Mouse (Mus musculus) midbrain, postnatal 0 days (tissue): ENCODE measurements around the gene Mpzl2. TPM values are rescaled to one million over a fixed set of nuclear protein-coding genes. Genes with fewer than 3 reads are reported as not detected.
"Not testable (repeated sequence)": the region's sequence is repeated elsewhere in the genome, so short reads cannot be mapped to it uniquely, and the experiment has no call there.

ENCODE experiments used
- ATAC-seq: fragments of 200-750 bp; cut with Nextera tagmentation; 2 replicates; pipeline ENCODE4 v1.8.0; 2017; ENCODE audit warnings: moderate number of reproducible peaks, mild to moderate bottlenecking, moderate TSS enrichment, moderate library complexity; ENCODE audit not compliant: low FRiP score
- DNase-seq: peaks from one replicate; pipeline ENCODE4 v3.0.0-alpha.2; 2015; ENCODE audit warnings: low spot score
- H3K27ac ChIP-seq: fragments of 300-500 bp; sonication (generic); 2 replicates; pipeline ENCODE4 v1.5.1; 2014; ENCODE audit warnings: low read depth, mild to moderate bottlenecking, low read length, mixed read lengths
- H3K27me3 ChIP-seq: fragments of 300-500 bp; sonication (generic); 2 replicates; pipeline ENCODE4 v1.6.1; 2014; ENCODE audit warnings: low read length, control low read depth, mixed read lengths; ENCODE audit not compliant: insufficient read depth
- H3K36me3 ChIP-seq: fragments of 300-500 bp; sonication (generic); 2 replicates; pipeline ENCODE4 v1.6.1; 2014; ENCODE audit warnings: low read length, control low read depth, mixed read lengths; ENCODE audit not compliant: insufficient read depth
- H3K4me1 ChIP-seq: fragments of 300-500 bp; sonication (generic); 2 replicates; pipeline ENCODE4 v1.6.1; 2014; ENCODE audit warnings: mild to moderate bottlenecking, control low read depth, antibody characterized with exemption, low read length, mixed read lengths; ENCODE audit not compliant: insufficient read depth
- H3K4me2 ChIP-seq: fragments of 300-500 bp; sonication (generic); 2 replicates; pipeline ENCODE4 v1.6.1; 2014; ENCODE audit warnings: low read depth, mild to moderate bottlenecking, low read length, mixed read lengths; ENCODE audit not compliant: poor library complexity, severe bottlenecking
- H3K4me3 ChIP-seq: fragments of 300-500 bp; sonication (generic); 2 replicates; pipeline ENCODE4 v1.5.1; 2014; ENCODE audit warnings: low read depth, mild to moderate bottlenecking, low read length, moderate library complexity
- H3K9ac ChIP-seq: fragments of 300-500 bp; sonication (generic); replicated peaks from 2 replicates; pipeline ENCODE4 v1.6.1; 2014; ENCODE audit warnings: mild to moderate bottlenecking, low read length, moderate library complexity, mixed read lengths; ENCODE audit not compliant: poor library complexity, severe bottlenecking
- H3K9me3 ChIP-seq: fragments of 300-500 bp; sonication (generic); 2 replicates; pipeline ENCODE4 v1.6.1; 2016; ENCODE audit warnings: low read length, control low read depth
- CTCF ChIP-seq: IDR thresholded peaks from 2 replicates; pipeline ENCODE4 v1.5.1; 2016; ENCODE audit warnings: antibody characterized with exemption, mild to moderate bottlenecking
- whole genome bisulfite sequencing: fragments of 180-500 bp; shearing (Covaris S2); extraction: QIAGEN DNeasy Blood & Tissue Kit; methylation state at CpG from one replicate; pipeline ENCODE4 v1.1.7; 2014; 5-methylcytosine and 5-hydroxymethylcytosine counted together
- polyA plus RNA-seq: library from polyadenylated mRNA; unstranded; fragments of >200 nt; fragmentation: Nextera tagmentation; extraction: Ambion mirVana; gene quantifications from 2 replicates; pipeline ENCODE4 v1.2.1, GENCODE M21; 2015
- total RNA-seq: library from RNA; depleted of rRNA; stranded (reverse); fragments of >200 nt; gene quantifications from 2 replicates; pipeline ENCODE4 v1.2.3, GENCODE M21; 2014

Gene Mpzl2
- total and polyA plus RNA-seq, 2 experiments from 2014 or later, result 3.1 to 4.0 TPM

DNA sequence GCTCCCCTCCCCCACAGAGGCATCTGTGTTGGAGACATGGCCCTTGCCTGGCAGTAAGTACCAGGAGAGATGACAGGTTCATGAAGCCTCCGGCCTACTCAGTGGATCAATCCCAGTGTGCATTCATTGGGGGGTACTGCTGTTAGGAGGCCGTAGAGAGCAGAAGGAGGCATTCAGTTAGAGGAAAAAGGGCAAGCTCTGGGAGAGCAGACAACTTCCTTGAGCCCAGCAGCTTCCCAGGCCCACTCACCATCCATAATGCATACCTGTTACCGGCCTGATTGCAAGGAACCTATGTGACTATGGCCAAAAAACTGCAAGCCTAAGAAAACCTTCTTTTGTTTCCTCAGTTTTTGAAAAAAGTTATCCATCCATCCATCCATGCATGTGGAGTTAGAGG lies 5.1 kb upstream of the Mpzl2 start:
- no peak for ATAC-seq
- no peaks in the 10 kb centered on the region for H3K4me1 ChIP-seq
- peaks cover 14% of the 10 kb centered on the region for H3K27me3 ChIP-seq
- no peak overlapping the region for H3K9ac ChIP-seq
- 84% methylated on average over 3 of the region's 3 CpGs for WGBS
- no peaks in the 10 kb centered on the region for H3K9me3 ChIP-seq
- H3K4me2 ChIP-seq, result no peak overlapping the region
- TF ChIP-seq CTCF, result no peak
- no peak overlapping the region for H3K27ac ChIP-seq
- H3K36me3 ChIP-seq, result no peaks in the 10 kb centered on the region
- H3K4me3 ChIP-seq, result no peak overlapping the region
- no peak for DNase-seq

DNA sequence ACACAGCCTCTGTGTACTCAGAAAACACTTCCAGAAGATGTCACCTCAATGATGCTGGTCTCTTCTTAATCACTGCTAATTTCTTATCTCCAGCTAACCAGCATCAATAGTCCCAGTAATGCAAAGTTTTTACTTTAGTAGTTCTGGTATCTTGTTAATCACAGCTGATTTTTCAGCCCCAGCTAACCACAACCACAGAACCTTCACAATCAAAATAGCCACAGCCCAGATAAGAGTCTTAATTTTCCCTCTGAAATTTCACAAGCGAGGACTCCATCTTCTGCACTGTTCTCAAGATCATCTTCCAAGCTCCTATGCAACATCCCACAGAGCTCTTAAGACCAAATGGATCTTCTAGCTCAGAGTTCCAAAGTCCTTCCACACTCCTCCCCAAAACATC lies 1.8 kb upstream of the Mpzl2 start:
- peaks cover 44% of the 10 kb centered on the region for H3K27me3 ChIP-seq

DNA sequence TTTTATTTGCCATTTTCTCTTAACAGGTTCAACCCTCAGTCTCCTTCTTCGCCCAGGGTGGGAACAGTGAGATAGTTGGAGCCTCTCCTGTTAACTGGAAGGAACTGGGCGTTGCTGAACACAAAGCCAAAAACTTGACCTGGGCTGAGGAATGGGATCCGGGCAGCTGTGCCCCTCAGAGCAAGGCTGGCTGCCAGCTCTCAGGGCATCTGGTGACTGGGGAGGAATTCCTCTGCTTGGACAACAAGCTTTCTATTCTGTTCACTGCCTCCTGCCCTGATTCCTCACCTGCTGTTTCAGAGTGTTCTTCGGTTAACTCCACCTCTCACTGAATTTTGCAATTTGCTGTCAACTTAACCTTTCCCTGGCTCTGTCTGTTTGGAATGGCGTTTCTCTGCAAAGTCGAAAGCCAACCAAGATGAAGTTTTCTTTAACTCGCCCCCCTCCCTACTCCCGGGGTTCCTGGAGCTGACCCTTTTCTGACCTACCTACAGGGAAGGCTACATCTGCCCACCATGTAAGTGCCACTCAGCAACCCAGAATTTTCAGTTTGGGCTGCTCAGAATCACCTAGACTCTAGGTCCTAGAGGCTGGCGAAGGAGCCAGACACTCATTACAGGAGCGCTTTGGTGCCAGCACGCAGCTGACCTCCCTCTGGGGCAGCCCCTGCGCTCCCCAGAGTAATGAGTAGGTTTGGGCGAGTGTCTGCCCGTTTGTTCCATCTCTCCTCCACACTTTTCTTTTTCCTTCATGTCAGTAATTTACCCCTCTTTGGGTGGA lies 657 bp downstream of the Mpzl2 start:
- no peaks in the 10 kb centered on the region for H3K36me3 ChIP-seq
- no peak overlapping the region for H3K27ac ChIP-seq
- no peak for TF ChIP-seq CTCF
- H3K4me3 ChIP-seq, result no peak overlapping the region
- DNase-seq (no peak), ATAC-seq (no peak)
- peaks cover 58% of the 10 kb centered on the region for H3K27me3 ChIP-seq
- H3K9ac ChIP-seq, result no peak overlapping the region
- H3K4me2 ChIP-seq, result peak overlapping the region; percentile 22
- H3K9me3 ChIP-seq, result no peaks in the 10 kb centered on the region
- WGBS, result 19% methylated on average over 14 of the region's 14 CpGs
- no peaks in the 10 kb centered on the region for H3K4me1 ChIP-seq

More for the DNA sequence above, 1.8 kb upstream of the Mpzl2 start:
- ATAC-seq, DNase-seq, H3K9ac ChIP-seq, H3K4me1 ChIP-seq, H3K27ac ChIP-seq, H3K36me3 ChIP-seq, H3K9me3 ChIP-seq, H3K4me2 ChIP-seq, H3K4me3 ChIP-seq: not testable (repeated sequence)
- WGBS, result 76% methylated on average over 1 of the region's 1 CpGs

DNA sequence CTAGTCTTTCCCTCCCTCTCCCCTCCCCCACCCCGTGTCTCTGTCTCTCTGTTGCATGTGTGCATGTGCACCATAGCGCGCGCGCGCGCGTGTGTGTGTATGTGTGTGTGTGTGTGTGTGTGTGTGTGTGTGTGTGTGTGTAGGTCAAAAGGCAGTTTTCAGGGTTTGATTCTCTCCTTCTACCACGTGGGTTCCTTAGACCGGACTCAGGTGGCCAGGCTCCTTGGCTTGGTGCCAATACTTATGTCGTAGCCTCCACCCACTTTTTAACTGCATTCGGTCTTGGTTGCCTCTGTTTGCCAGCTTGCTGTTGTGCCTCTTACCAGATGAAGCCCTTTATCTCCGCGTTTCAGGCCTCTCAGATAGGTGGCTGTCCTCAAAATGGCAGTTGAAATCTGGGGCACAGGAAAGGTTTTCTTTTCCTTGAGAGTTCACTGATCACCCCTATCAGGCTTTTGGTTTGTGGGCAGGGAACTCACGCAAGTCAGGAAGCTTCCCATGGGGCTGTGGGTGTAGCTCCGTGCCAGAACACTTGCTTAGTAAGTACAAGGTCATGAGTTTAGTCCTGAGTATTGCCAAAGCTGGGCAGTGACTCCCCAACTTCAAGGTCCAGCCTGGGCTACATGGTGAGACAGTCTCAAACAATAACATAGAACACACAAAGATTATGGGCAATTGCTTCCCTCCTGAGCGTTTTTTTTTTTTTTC lies 1.7 kb downstream of the Mpzl2 start:
- ATAC-seq, result no peak
- H3K4me2 ChIP-seq, result no peak overlapping the region
- H3K27me3 ChIP-seq, result peaks cover 58% of the 10 kb centered on the region
- DNase-seq, result no peak
- H3K36me3 ChIP-seq, result no peaks in the 10 kb centered on the region
- no peak for TF ChIP-seq CTCF
- H3K9ac ChIP-seq, result no peak overlapping the region
- H3K4me1 ChIP-seq, result no peaks in the 10 kb centered on the region
- no peak overlapping the region for H3K27ac ChIP-seq
- H3K4me3 ChIP-seq, result no peak overlapping the region
- WGBS, result 39% methylated on average over 17 of the region's 17 CpGs
- H3K9me3 ChIP-seq, result no peaks in the 10 kb centered on the region

DNA sequence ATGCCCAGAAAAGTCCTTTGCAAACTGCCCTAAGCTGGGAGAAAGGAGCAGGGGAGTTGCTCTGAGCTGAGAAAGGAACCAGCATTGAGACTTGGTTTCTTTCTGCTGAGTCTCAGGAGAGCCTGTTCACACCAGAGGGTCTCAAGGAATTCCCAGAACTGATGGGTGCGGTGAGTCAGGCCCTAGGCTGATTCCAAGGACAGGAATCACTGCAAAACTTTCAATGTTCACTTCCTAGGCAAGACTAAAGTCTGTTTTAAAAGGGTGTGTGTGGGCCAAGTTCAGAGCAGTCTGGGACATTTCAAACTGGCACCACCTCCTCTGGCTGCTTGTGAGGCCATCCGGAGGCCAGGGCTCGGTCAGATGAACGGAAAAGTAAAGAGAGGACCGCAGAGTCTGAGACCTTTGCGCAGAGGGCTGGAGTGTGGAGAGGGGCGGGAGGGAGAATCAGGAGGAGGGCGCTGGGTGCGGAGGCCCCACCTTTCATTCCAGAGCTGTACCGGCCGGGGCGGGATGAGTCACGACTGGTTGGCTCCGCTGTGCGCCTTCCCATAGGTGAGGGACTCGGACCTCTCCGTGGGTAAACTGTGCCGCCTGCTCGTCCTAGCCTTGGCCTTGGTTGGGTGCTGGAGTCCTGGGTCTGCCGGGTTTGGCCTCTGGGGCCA lies 2.6 kb downstream of the Mpzl2 start:
- H3K4me3 ChIP-seq, result no peak overlapping the region
- peaks cover 58% of the 10 kb centered on the region for H3K27me3 ChIP-seq
- no peak overlapping the region for H3K4me2 ChIP-seq

DNA sequence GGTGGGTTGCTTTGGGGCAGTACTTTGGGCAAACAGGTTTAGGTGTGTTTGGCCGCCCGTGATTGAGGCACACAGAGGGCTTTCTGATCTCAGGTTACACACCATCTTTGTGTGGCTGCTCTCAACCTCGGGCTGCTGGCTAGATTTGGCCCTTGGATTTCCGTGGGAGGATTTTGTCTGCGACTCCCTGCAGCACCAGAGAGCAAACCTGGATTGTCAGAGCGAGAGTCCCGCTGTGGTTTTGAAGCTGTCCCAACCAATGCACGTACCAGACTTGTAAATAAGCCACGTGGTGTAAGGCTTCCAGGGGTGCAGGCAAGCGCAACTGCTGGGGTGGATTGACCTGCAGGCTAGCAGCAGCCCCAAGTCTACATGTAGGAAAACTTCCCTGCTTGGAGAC lies 3.3 kb downstream of the Mpzl2 start:
- no peak overlapping the region for H3K27ac ChIP-seq
- DNase-seq (no peak), ATAC-seq (no peak)
- no peaks in the 10 kb centered on the region for H3K9me3 ChIP-seq
- no peak overlapping the region for H3K4me3 ChIP-seq
- no peaks in the 10 kb centered on the region for H3K36me3 ChIP-seq
- under 1% methylated on average over 10 of the region's 10 CpGs for WGBS
- H3K4me2 ChIP-seq, result no peak overlapping the region
- no peaks in the 10 kb centered on the region for H3K4me1 ChIP-seq
- H3K27me3 ChIP-seq, result peaks cover 58% of the 10 kb centered on the region
- no peak for TF ChIP-seq CTCF
- H3K9ac ChIP-seq, result no peak overlapping the region

More for the DNA sequence above, 2.6 kb downstream of the Mpzl2 start:
- H3K9me3 ChIP-seq, result no peaks in the 10 kb centered on the region
- no peaks in the 10 kb centered on the region for H3K36me3 ChIP-seq
- DNase-seq (no peak), ATAC-seq (no peak)
- TF ChIP-seq CTCF, result no peak
- H3K27ac ChIP-seq, result no peak overlapping the region
- 2% methylated on average over 19 of the region's 20 CpGs for WGBS
- no peaks in the 10 kb centered on the region for H3K4me1 ChIP-seq
- no peak overlapping the region for H3K9ac ChIP-seq
